ENCODE assay signal across 8 mouse cellular contexts in the genomic region with DNA sequence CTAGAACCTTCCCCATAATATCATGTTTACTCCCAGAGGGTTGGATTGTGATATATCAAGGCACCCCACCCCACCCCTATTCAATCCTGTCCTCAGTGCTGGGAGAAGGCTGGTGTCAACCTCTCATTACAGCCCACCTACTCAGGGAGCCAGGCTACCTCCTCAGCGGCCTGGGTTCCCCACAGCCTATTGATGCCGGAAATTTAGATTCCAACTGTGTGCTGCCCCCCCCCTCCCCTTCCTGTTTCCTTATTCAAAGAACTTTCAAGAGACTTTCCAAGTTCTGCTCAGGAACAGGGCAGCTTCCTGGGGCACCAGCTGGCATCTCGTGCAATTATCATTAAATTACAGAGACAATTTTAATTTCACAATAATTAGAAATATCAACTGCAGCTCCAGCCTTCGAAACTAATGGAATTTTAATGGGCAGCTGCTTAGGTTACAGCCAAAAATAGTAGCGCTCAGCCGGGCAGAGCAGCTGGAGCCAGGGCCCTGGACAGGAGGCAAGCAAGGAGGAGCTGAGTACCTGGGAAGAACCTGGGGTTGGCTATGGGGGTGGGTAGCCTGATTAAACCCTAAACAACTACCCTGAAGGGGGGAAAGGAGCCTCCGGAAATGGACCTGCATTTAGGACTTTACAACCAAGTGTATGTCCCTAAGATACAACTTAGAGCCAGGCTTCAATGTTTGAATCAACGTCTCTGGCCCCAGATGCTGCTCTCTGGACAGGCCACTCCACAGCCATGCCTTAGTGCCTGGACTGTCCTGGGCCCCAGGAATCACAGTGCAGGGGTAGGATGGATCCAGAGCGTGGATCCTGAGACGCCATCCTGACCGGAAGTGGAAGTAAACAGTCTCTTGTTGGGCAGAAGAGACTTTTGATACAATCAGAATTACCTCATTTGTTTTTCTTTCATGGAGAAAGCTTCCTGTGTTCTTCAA. TPM values are rescaled to one million over a fixed set of nuclear protein-coding genes. Genes with fewer than 3 reads are reported as not detected.
DNase-seq lines count a peak whose midpoint lies in the region; ATAC-seq and TF ChIP-seq lines count a peak whose summit lies in the region.

No protein-coding gene starts in this region.

- H3K9me3 ChIP-seq in kidney, embryonic 15.5 days (replicated peaks): no peaks in the 10 kb centered on the region
- H3K9me3 ChIP-seq in forebrain, embryonic 15.5 days: no peaks in the 10 kb centered on the region
- no peaks in the 10 kb centered on the region; the same call in 1 of the 2 replicates for H3K9me3 ChIP-seq in limb, embryonic 13.5 days
- H3K9me3 ChIP-seq in midbrain, postnatal 0 days (ENCODE audit: low read length): no peaks in the 10 kb centered on the region

- peaks cover 21% of the 10 kb centered on the region for H3K4me1 ChIP-seq in kidney, embryonic 15.5 days
- peaks cover 18% of the 10 kb centered on the region for H3K4me1 ChIP-seq in forebrain, embryonic 15.5 days
- peaks cover 20% of the 10 kb centered on the region for H3K4me1 ChIP-seq in limb, embryonic 13.5 days
- peaks cover 9% of the 10 kb centered on the region for H3K4me1 ChIP-seq in midbrain, postnatal 0 days (ENCODE audit: insufficient read depth, low read length)

- H3K4me3 ChIP-seq in kidney, embryonic 15.5 days (replicated peaks): no peak overlapping the region
- no peak overlapping the region for H3K4me3 ChIP-seq in forebrain, embryonic 15.5 days
- no peak overlapping the region for H3K4me3 ChIP-seq in limb, embryonic 13.5 days
- H3K4me3 ChIP-seq in midbrain, postnatal 0 days (ENCODE audit: low read depth, low read length): no peak overlapping the region

- H3K36me3 ChIP-seq in kidney, embryonic 15.5 days: no peaks in the 10 kb centered on the region
- no peaks in the 10 kb centered on the region for H3K36me3 ChIP-seq in forebrain, embryonic 15.5 days
- no peaks in the 10 kb centered on the region for H3K36me3 ChIP-seq in limb, embryonic 13.5 days
- H3K36me3 ChIP-seq in midbrain, postnatal 0 days (ENCODE audit: insufficient read depth, low read length): no peaks in the 10 kb centered on the region

- no peaks in the 10 kb centered on the region for H3K27me3 ChIP-seq in kidney, embryonic 15.5 days
- H3K27me3 ChIP-seq in forebrain, embryonic 15.5 days: no peaks in the 10 kb centered on the region
- H3K27me3 ChIP-seq in limb, embryonic 13.5 days: no peaks in the 10 kb centered on the region
- no peaks in the 10 kb centered on the region for H3K27me3 ChIP-seq in midbrain, postnatal 0 days (ENCODE audit: insufficient read depth, low read length)

- 35% methylated on average over 11 of the region's 11 CpGs for WGBS in kidney, embryonic 15.5 days
- WGBS in forebrain, embryonic 15.5 days: 45% methylated on average over 11 of the region's 11 CpGs
- 33% methylated on average over 11 of the region's 11 CpGs for WGBS in limb, embryonic 13.5 days
- 57% methylated on average over 11 of the region's 11 CpGs for WGBS in midbrain, postnatal 0 days

- H3K4me2 ChIP-seq in kidney, embryonic 15.5 days: no peak overlapping the region
- H3K4me2 ChIP-seq in forebrain, embryonic 15.5 days (replicated peaks): no peak overlapping the region
- H3K4me2 ChIP-seq in limb, embryonic 13.5 days (replicated peaks): peak overlapping the region; percentile 1; the same call in 1 of the 2 replicates
- H3K4me2 ChIP-seq in midbrain, postnatal 0 days (ENCODE audit: low read depth, low read length, poor library complexity, severe bottlenecking): no peak overlapping the region

- no peak for DNase-seq in kidney, postnatal 25 days
- peak; percentile 39 for DNase-seq in midbrain, postnatal 0 days (ENCODE audit: low spot score)
- DNase-seq in thymus, postnatal 4 days: no peak
- no peak for DNase-seq in cerebellum, adult 11-12 months
- DNase-seq in right cerebral cortex, adult 18-20 months: no peak

- H3K27ac ChIP-seq in kidney, embryonic 15.5 days: peak overlapping the region; percentile 85
- H3K27ac ChIP-seq in forebrain, embryonic 15.5 days (replicated peaks): peak overlapping the region; percentile 54
- peak overlapping the region; percentile 64 for H3K27ac ChIP-seq in limb, embryonic 13.5 days
- H3K27ac ChIP-seq in midbrain, postnatal 0 days (ENCODE audit: low read depth, low read length): peak overlapping the region; percentile 2; the same call in 1 of the 2 replicates

- ATAC-seq in kidney, embryonic 15.5 days (replicated peaks; ENCODE audit: low FRiP score): peak; percentile 52; the same call in 1 of the 2 replicates
- no peak for ATAC-seq in forebrain, embryonic 15.5 days (replicated peaks)
- no peak for ATAC-seq in limb, embryonic 13.5 days (ENCODE audit: low FRiP score, low read depth)
- no peak for ATAC-seq in midbrain, postnatal 0 days (ENCODE audit: low FRiP score)

- no peak for TF ChIP-seq CTCF in midbrain, postnatal 0 days (IDR thresholded peaks at IDR 0.05)

- H3K9ac ChIP-seq in kidney, embryonic 15.5 days: no peak overlapping the region
- H3K9ac ChIP-seq in forebrain, embryonic 15.5 days (replicated peaks): no peak overlapping the region
- peak overlapping the region; percentile 46; the same call in 1 of the 2 replicates for H3K9ac ChIP-seq in limb, embryonic 13.5 days
- H3K9ac ChIP-seq in midbrain, postnatal 0 days (replicated peaks; ENCODE audit: low read length, poor library complexity, severe bottlenecking): no peak overlapping the region

RNA-seq across cellular contexts. Expression of gene Rgs12, which starts 17.5 kb away (rescaled TPM):
- polyA plus RNA-seq in kidney, embryonic 15.5 days (2015; fragmentation: Nextera tagmentation; extraction: Ambion mirVana): 30.2 and 35.2 TPM in 2 replicates
- 64.7 and 64.9 TPM in 2 replicates for polyA plus RNA-seq in forebrain, embryonic 15.5 days (2015; fragmentation: Nextera tagmentation; extraction: Ambion mirVana)
- 50.4 and 54.0 TPM in 2 replicates for polyA plus RNA-seq in limb, embryonic 13.5 days (2015; fragmentation: Nextera tagmentation; extraction: Ambion mirVana)
- 54.8 and 60.8 TPM in 2 replicates for total RNA-seq in midbrain, postnatal 0 days (2014; rRNA removed)
- 29.9 and 30.5 TPM in 2 replicates for polyA plus RNA-seq in midbrain, postnatal 0 days (2015; fragmentation: Nextera tagmentation; extraction: Ambion mirVana)

RNA-seq across cellular contexts. Expression of gene Msantd1, which starts 24.0 kb away (rescaled TPM):
- polyA plus RNA-seq in kidney, embryonic 15.5 days (2015; fragmentation: Nextera tagmentation; extraction: Ambion mirVana): 0.42 and 0.68 TPM in 2 replicates
- 5.6 and 5.8 TPM in 2 replicates for polyA plus RNA-seq in forebrain, embryonic 15.5 days (2015; fragmentation: Nextera tagmentation; extraction: Ambion mirVana)
- polyA plus RNA-seq in limb, embryonic 13.5 days (2015; fragmentation: Nextera tagmentation; extraction: Ambion mirVana): 0.47 and 0.66 TPM in 2 replicates
- total RNA-seq in midbrain, postnatal 0 days (2014; rRNA removed): 17.0 and 21.0 TPM in 2 replicates
- 13.3 and 13.5 TPM in 2 replicates for polyA plus RNA-seq in midbrain, postnatal 0 days (2015; fragmentation: Nextera tagmentation; extraction: Ambion mirVana)

Comparison
In these comparisons a context has a peak if more than half of its experiments do, and no peak if none do; other contexts are left out.
1. H3K27ac ChIP-seq: peak in every context shown above with its lines; median percentile 85 in kidney, embryonic 15.5 days; 64 in limb, embryonic 13.5 days; 54 in forebrain, embryonic 15.5 days; 2 in midbrain, postnatal 0 days.